Mouse (Mus musculus): Measurements from ENCODE around the gene Tcirg1.

Tcirg1 gene

GRCm38 (mm10) chr19:3926685-3927084 lies 19.8 kb upstream of the Tcirg1 start:
- no peak for DNase-seq

GRCm38 (mm10) chr19:3926279-3926678 lies 19.3 kb upstream of the Tcirg1 start:
- DNase-seq, result no peak

DNA sequence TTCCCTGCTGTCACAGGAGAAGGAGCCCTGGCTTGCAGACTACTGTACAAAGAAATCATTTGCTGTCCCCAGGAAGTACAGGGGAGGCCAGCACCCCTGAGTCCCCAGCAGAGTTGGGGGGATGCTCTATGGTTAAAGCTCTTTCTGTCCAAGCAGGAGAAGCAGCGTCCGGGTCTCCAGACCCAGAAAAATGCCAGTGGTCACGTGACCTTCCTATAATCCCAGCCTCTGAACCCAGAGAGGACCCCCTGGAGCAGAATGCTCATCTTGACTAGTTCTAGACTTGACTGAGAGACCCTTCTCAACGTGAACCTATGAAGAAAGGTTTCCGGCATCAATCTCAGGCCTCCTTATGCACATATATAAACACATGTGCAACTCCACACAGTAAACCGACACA lies 18.9 kb upstream of the Tcirg1 start:
- no peak for DNase-seq

DNA sequence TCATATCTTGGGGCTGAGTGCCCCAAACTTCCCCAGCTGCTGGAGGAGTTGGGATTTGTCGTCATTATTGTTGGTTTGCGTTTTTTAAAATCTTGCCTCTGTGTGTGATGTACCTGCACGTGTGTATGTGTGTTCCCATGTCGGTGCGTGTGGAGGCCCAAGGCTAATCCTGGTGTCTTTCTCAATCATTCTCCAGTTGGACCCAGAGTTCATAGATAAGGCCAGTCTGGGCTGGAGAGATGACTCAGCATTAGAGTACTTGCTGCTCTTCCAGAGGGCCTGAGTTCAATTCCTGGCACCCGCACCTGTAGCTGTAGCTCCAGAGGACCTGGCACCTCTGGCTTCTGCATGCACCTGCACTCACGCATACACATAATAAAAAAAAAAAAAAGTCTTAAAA lies 17.9 kb upstream of the Tcirg1 start:
- no peak for DNase-seq

- no peak for DNase-seq
These were observed 17.3 kb upstream of the Tcirg1 start for GRCm38 (mm10) chr19:3924190-3924589.

DNA sequence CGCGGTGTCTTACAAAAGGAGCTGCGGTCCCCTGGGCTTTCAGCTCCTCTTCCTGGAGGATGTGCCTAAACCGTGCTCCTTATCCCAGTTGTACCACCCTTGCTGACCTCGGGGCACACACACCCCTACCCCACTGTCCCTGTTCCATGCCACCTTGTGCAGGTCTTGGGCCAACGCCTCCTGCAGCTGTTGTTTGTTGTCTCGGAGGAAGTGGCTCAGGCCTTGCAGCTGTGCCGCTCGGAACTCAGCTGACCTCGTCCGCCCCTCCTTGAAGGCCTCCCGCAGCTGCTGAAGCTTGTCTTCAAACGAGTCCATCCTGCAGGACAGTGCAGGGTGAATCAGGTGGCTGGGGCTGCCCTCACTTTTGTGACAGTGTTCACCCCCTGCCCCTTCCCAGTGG lies 16.7 kb upstream of the Tcirg1 start:
- no peak for DNase-seq

DNA sequence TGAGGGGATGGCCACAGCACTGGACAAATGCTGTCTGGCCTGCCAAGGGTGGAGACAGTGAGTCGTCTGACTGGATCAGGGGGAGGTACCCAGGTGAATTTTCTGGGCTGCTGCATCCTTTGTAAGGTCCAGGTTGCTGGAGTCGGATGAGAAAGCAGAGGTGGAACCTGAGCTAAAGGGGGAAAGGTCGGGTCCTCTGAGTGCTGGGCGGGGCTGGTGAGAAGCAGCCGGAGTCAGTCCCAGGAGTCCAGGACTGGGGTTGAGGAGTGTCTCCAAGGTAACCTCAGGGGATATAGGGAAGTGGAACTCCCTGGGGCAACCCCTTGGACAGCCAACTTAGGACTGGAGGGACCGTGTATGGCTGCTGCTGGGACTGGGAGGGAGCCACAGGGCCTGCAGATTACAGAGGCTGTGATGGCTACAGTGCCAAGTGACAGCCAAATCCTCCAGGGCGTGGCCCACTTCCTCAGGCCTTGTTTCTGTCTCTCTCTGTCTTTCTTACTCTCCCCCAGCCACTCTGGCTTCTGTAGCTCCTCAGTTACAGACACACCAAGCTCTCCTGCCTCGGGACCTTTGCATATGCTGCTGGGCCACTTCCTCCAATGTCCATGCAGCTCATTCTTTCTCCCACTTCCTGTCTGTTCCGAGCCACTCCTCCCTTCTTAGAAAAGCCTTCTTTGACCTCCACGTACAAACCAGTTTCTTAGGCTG lies 15.9 kb upstream of the Tcirg1 start:
- DNase-seq, result no peak

DNA sequence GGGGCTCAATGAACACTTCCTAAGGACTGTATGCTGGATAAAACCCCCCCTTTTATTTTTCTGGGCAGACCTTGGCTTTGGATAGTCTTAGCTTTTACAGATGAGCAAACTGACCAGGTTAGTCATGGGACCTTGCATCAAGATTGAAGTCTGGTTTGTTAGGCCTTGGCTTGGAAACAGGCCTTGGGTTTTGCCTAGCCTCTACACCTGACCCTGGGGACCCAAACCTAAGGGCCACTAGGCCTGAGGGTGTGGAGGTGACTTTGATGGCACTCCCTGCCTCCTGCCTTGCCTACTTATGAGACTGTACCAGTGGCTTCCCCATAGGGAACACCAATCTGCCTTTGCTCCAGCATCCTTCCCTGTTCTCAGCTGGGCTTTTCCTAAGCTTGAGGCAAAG lies 13.0 kb upstream of the Tcirg1 start:
- DNase-seq, result no peak

GRCm38 (mm10) chr19:3916727-3917126 lies 9.8 kb upstream of the Tcirg1 start:
- no peak for DNase-seq

DNA sequence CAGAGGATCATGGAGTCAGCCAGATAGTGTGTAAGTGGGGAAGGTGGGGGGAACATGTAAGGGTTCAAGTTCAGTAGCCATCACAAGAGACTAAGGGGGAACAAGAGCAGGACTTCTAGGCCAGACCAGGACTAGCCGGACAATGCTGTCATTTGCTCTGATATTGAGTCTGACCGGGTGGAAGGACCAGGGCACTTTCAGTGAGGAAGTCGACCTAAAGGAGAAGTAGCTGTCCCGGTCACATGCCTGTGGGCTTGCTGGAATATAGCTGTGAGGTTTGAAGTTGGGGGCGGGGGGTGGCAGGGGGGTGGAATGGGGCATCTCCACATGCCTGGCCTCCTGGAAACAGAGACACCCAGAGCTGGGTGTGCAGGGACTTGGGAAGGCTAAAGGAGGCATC lies 7.6 kb upstream of the Tcirg1 start:
- no peak for DNase-seq

- no peak for DNase-seq
These were observed 6.8 kb upstream of the Tcirg1 start for GRCm38 (mm10) chr19:3913692-3914091.

GRCm38 (mm10) chr19:3912337-3913204 lies 5.6 kb upstream of the Tcirg1 start, which contains the start of gene Ndufs8:
Ndufs8 (minus strand) TSS chr19:3912774.
- DNase-seq, result peak; percentile 98

GRCm38 (mm10) chr19:3910206-3910605 lies 3.3 kb upstream of the Tcirg1 start:
- peak; percentile 43 for DNase-seq

DNA sequence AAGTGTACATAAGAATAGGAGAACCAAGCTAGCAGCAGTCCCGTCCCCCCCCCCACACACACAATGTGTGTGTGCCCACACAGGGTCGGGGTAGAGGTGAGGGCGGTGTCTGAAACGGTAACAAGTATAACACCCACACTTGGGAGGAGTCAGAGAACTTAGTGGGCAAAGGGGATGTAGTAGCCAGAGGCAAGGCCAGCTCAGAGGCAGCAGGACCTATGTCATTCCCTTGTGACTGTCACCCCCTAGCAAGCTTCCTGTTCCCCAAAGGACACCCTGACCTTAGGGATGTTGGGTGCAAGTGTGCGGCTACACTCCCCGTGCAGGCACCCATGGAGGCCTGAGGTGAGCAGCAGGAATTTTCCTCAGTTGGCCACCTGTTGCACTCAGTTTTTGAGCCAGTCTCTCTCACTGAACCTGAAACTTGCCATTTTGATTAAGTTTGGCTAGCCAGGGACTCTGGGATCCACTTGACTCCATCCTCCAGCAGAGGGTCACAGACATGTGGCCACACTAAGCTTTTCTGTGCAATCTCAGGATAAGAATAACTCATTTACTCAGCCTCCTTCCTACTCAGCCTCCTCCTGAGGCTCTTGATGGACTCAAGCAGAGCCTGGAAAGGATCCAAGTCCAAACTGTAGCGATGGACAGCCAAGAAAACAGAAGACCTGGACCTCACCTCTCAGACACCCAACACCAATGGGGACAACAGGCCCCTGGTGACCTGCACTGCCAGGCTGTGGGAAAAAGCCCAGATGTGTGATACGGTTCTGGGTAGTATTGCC lies 1.1 kb upstream of the Tcirg1 start:
- DNase-seq, result peak; percentile 41

GRCm38 (mm10) chr19:3906326-3906725 lies 607 bp downstream of the Tcirg1 start:
- no peak for DNase-seq

- DNase-seq, result peak; percentile 55
These were observed 1.5 kb downstream of the Tcirg1 start for GRCm38 (mm10) chr19:3905261-3905969.

DNA sequence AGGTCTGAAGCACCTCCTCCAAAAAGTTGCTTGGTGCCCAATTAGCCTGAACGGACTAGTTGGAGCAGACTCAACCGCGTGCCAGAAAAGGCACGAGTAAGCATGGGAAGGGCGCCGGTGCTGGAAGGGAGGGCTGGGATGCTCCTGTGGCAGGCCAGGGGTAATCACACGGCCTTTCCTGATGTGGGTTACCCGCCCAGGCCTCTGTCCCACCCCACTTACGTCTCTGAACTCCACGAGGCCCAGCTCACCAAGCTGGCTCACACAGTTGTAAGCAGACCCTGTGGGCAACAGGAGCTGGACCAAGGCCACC lies 2.6 kb downstream of the Tcirg1 start:
- no peak for DNase-seq

- DNase-seq, result no peak
These were observed 3.1 kb downstream of the Tcirg1 start for GRCm38 (mm10) chr19:3903648-3904362.

- DNase-seq, result no peak
These were observed 4.0 kb downstream of the Tcirg1 start for GRCm38 (mm10) chr19:3902966-3903365.

- no peak for DNase-seq
These were observed 7.3 kb downstream of the Tcirg1 start for GRCm38 (mm10) chr19:3899618-3900017.

GRCm38 (mm10) chr19:3898952-3899351 lies 8.0 kb downstream of the Tcirg1 start:
- DNase-seq, result no peak

DNA sequence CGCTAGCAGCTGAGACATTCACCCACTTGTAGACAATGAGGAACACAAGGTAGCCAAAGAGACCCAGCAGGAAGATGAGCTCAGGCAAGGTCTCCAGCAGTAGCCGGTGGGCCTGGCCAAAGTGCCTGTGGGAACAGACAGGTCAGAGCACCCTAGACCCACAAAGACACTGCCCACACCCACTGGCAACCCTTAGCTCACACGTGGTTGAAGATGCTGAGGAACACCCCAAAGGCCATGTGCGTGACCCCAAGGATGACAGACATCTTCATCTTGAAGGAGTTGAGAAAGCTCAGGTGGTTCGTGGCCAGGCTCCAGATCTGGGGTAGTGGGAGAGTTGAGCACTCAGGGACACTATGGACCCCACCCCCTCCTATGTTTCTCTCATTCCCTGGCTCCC lies 9.4 kb downstream of the Tcirg1 start:
- DNase-seq, result no peak
